Mouse (Mus musculus): ENCODE measurements around the gene Pyurf. TPM values are rescaled to one million over a fixed set of nuclear protein-coding genes. Genes with fewer than 3 reads are reported as not detected.

Pyurf gene
- 4.0 and 6.0 TPM in 2 replicates for total RNA-seq (2012; rRNA removed)

DNA sequence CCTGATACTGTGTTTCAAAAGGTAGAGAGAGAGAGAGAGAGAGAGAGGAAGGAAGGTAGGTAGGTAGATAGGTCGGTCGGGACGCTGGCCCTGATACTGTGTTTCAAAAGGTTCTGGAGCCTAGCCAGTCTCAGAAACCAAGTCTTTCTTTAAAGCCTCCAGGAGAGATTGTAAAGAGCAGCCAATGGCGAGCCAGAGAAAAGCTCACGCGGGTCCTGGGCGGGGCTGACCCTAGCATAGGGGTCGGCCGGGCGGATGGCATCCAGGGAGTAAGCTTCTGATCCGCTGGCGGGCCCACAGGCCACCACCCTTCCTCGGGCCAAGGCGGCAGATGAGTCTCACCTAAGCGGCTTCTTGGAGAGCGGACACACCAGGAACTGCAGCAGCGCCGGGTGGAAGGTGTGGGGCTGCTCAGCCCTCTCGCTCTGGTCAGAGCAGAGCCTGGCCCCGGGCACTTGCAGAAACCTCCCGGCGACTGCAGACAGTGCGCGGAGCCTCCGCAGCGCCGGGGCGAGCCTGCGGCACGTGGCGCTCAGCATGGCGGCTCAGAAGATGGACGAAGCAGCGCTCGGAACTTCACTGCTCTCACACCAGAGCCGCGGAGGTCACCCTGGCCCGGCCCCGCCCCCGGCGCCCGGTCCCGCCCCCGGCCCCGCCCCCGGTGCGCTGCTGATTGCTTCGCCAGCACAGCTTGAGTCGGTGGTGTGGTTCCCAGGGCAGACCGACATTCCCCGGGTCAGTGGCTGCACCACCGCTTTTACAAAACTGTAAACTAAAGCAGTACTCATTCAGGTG, at the start of gene Pyurf:
Gene Pyurf (minus strand): TSS at position 612 of the 795 bp plus-strand sequence.
- DNase-seq (ENCODE audit: low read depth, low spot score): peak; percentile 69
- Histone ChIP-seq H3K4me1 (ENCODE audit: control insufficient read depth in 2 of 2, insufficient read depth in 2 of 2, low read length in 2 of 2, poor library complexity in 1 of 2) (no peaks in the 10 kb centered on the region), H3K9me3 (ENCODE audit: control insufficient read depth, insufficient read depth, low read depth, low read length) (no peaks in the 10 kb centered on the region), H3K27ac (ENCODE audit: insufficient read depth, low read depth, low read length, poor library complexity, severe bottlenecking) (peak within 1 kb of the TSS; percentile 59), H3K4me3 (ENCODE audit: insufficient read depth in 1 of 2, low read depth in 1 of 2, low read length in 2 of 2, poor library complexity in 1 of 2, severe bottlenecking in 1 of 2) (peak within 1 kb of the TSS; percentile 81 to 93), H3K9ac (ENCODE audit: insufficient read depth, low read depth, low read length, poor library complexity, severe bottlenecking) (peak within 1 kb of the TSS; percentile 92), H3K36me3 (ENCODE audit: control insufficient read depth, insufficient read depth, low read length, poor library complexity, severe bottlenecking) (no peaks in the 10 kb centered on the region)
- no peak for TF ChIP-seq MAFK (IDR thresholded peaks at IDR 0.05; ENCODE audit: insufficient read depth, low read depth, low read length)
- TF ChIP-seq ZNF384 (IDR thresholded peaks at IDR 0.05; ENCODE audit: low read depth, low read length): no peak
- TF ChIP-seq ZC3H11A (IDR thresholded peaks at IDR 0.05; ENCODE audit: borderline replicate concordance, low read depth, low read length): no peak
- no peak for TF ChIP-seq CHD2 (IDR thresholded peaks at IDR 0.05; ENCODE audit: low read depth, low read length)
- no peak for TF ChIP-seq HCFC1 (IDR thresholded peaks at IDR 0.05; ENCODE audit: borderline replicate concordance, insufficient read depth, low read length)
- in situ Hi-C loops (cut with MboI; ENCODE audit: low sequenced_read_pairs in 2 of 2, unreplicated experiment in 2 of 2): no loop called here

DNA sequence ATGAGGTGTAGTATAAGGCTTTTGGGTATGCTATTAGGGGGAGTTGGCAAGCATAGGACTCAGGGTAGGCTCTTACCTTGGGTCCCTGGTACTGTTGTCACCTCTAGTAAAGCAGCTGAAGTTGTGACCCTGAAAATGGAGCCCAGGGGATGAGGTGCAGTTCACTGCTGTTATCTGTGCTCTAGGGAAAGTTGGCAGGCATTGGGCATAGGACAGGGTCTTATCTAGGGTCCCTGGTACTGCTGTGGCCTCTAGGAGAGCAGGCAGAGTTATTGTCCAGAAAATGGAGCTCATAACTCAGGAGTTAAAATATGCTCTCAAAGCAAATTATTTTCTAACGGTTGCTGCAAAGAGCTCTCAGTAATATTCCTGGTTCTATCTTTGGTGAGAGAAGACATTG, 29.5 kb upstream of the Pyurf start:
- in situ Hi-C loops (cut with MboI; ENCODE audit: low sequenced_read_pairs in 2 of 2, unreplicated experiment in 2 of 2): no loop called here
- H3K4me3 ChIP-seq (ENCODE audit: insufficient read depth in 1 of 2, low read depth in 1 of 2, low read length in 2 of 2, poor library complexity in 1 of 2, severe bottlenecking in 1 of 2): no peak overlapping the region
- no peaks in the 10 kb centered on the region for H3K9me3 ChIP-seq (ENCODE audit: control insufficient read depth, insufficient read depth, low read depth, low read length)
- H3K9ac ChIP-seq (ENCODE audit: insufficient read depth, low read depth, low read length, poor library complexity, severe bottlenecking): no peak overlapping the region
- no peak for DNase-seq (ENCODE audit: low read depth, low spot score)
- H3K27ac ChIP-seq (ENCODE audit: insufficient read depth, low read depth, low read length, poor library complexity, severe bottlenecking): no peak overlapping the region
- no peaks in the 10 kb centered on the region for H3K4me1 ChIP-seq (ENCODE audit: control insufficient read depth in 2 of 2, insufficient read depth in 2 of 2, low read length in 2 of 2, poor library complexity in 1 of 2)
- H3K36me3 ChIP-seq (ENCODE audit: control insufficient read depth, insufficient read depth, low read length, poor library complexity, severe bottlenecking): no peaks in the 10 kb centered on the region
- TF ChIP-seq ZNF384 (IDR thresholded peaks at IDR 0.05; ENCODE audit: low read depth, low read length) (no peak), ZC3H11A (IDR thresholded peaks at IDR 0.05; ENCODE audit: borderline replicate concordance, low read depth, low read length) (no peak)

DNA sequence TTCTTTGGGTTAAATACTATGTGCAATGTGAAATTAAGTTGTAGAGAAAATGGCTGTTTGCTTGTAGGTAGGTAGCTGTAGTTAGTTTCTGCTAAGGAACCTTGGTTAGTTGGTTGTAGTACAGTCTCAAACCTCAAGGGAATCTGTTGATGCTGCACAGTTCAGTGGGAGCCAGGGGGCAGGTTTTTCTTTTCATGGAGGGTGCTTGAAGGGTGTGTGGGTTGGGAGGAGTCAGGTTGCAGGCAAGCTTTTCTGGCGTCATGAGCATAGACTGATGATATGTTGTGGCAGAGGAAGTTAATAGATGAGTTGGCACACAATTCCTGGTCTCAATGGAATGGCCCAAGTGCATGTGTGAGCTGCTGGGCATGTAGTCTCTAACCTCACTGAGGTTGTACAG, 19.8 kb upstream of the Pyurf start:
- no peak for TF ChIP-seq MAFK (IDR thresholded peaks at IDR 0.05; ENCODE audit: insufficient read depth, low read depth, low read length)
- TF ChIP-seq ZC3H11A (IDR thresholded peaks at IDR 0.05; ENCODE audit: borderline replicate concordance, low read depth, low read length): no peak
- TF ChIP-seq ZNF384 (IDR thresholded peaks at IDR 0.05; ENCODE audit: low read depth, low read length): no peak
- no peak for TF ChIP-seq HCFC1 (IDR thresholded peaks at IDR 0.05; ENCODE audit: borderline replicate concordance, insufficient read depth, low read length)
- no peak for TF ChIP-seq CHD2 (IDR thresholded peaks at IDR 0.05; ENCODE audit: low read depth, low read length)
- no peak for DNase-seq (ENCODE audit: low read depth, low spot score)
- Histone ChIP-seq H3K4me3 (ENCODE audit: insufficient read depth in 1 of 2, low read depth in 1 of 2, low read length in 2 of 2, poor library complexity in 1 of 2, severe bottlenecking in 1 of 2) (no peak overlapping the region), H3K4me1 (ENCODE audit: control insufficient read depth in 2 of 2, insufficient read depth in 2 of 2, low read length in 2 of 2, poor library complexity in 1 of 2) (no peaks in the 10 kb centered on the region), H3K9me3 (ENCODE audit: control insufficient read depth, insufficient read depth, low read depth, low read length) (no peaks in the 10 kb centered on the region), H3K36me3 (ENCODE audit: control insufficient read depth, insufficient read depth, low read length, poor library complexity, severe bottlenecking) (no peaks in the 10 kb centered on the region), H3K9ac (ENCODE audit: insufficient read depth, low read depth, low read length, poor library complexity, severe bottlenecking) (no peak overlapping the region), H3K27ac (ENCODE audit: insufficient read depth, low read depth, low read length, poor library complexity, severe bottlenecking) (no peak overlapping the region)
- in situ Hi-C loops (cut with MboI; ENCODE audit: low sequenced_read_pairs in 2 of 2, unreplicated experiment in 2 of 2): no loop called here

DNA sequence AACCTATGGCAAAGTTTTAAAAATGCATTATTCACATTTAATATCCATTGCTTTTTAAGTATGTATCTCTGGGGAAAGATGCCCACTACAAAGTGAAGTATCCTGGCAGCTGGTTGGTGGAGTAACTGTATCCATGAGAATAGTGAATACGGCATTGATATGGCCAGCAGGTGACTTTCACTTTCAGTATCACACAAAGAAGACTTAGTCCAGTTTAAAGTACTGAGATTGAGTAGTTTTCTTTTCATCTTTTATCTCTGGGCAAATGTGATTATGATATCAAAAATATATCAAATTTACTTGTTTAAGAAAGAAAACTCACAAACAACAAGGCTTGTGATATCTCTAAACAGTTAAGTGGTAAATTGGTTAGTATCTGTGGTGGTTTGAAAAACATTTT, 14.8 kb upstream of the Pyurf start:
- Histone ChIP-seq H3K9ac (ENCODE audit: insufficient read depth, low read depth, low read length, poor library complexity, severe bottlenecking) (no peak overlapping the region), H3K9me3 (ENCODE audit: control insufficient read depth, insufficient read depth, low read depth, low read length) (no peaks in the 10 kb centered on the region), H3K27ac (ENCODE audit: insufficient read depth, low read depth, low read length, poor library complexity, severe bottlenecking) (no peak overlapping the region), H3K4me1 (ENCODE audit: control insufficient read depth in 2 of 2, insufficient read depth in 2 of 2, low read length in 2 of 2, poor library complexity in 1 of 2) (peaks cover 0 to 3% of the 10 kb centered on the region in 2 experiments; a peak in 2 of 4 replicates), H3K36me3 (ENCODE audit: control insufficient read depth, insufficient read depth, low read length, poor library complexity, severe bottlenecking) (no peaks in the 10 kb centered on the region), H3K4me3 (ENCODE audit: insufficient read depth in 1 of 2, low read depth in 1 of 2, low read length in 2 of 2, poor library complexity in 1 of 2, severe bottlenecking in 1 of 2) (no peak overlapping the region)
- TF ChIP-seq MAFK (IDR thresholded peaks at IDR 0.05; ENCODE audit: insufficient read depth, low read depth, low read length) (no peak), HCFC1 (IDR thresholded peaks at IDR 0.05; ENCODE audit: borderline replicate concordance, insufficient read depth, low read length) (no peak), ZC3H11A (IDR thresholded peaks at IDR 0.05; ENCODE audit: borderline replicate concordance, low read depth, low read length) (no peak), CHD2 (IDR thresholded peaks at IDR 0.05; ENCODE audit: low read depth, low read length) (no peak), ZNF384 (IDR thresholded peaks at IDR 0.05; ENCODE audit: low read depth, low read length) (no peak)
- in situ Hi-C loops (cut with MboI; ENCODE audit: low sequenced_read_pairs in 2 of 2, unreplicated experiment in 2 of 2): no loop called here
- no peak for DNase-seq (ENCODE audit: low read depth, low spot score)

Data from ES-E14 (cell line).